Comparison of ENCODE assay signal across 26 mouse cellular contexts in the genomic region with DNA sequence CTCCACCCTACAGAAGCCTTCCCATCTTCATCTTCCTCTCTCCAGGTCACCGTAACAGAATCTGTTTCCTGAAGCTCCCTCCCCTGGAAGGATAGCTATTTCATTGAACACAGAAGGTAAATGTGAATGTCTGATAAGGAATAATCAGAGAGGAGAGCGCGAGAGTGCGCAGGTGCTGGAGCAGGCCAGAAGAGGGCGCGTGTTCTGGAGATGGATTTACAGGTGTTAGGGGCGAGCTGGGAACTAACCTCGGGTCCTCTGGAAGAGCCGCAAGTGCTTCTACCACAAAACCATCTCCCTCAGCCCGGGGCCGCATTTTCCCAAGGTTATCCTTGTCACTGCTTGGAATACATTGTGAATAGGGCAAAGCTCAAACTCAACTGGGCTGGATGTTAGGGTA.
A peak's percentile ranks its signal among the peaks of the same experiment; 100 is the strongest.
DNase-seq lines count a peak whose midpoint lies in the region; ATAC-seq and TF ChIP-seq lines count a peak whose summit lies in the region.
"Had no signal": no experiment of that assay in that cellular context is flagged by ENCODE, and none has a peak within 500 bp of the region (broad histone marks: within the 10 kb centered on the region; RNA-seq: fewer than 3 reads in every experiment).

No protein-coding gene starts in this region.

- intact Hi-C loops in heart, postnatal 25 days (cut with DNase I) = no loop called here

- DNase-seq in heart, postnatal 25 days (ENCODE audit: low spot score) = no peak
- peak; percentile 36 for DNase-seq in thymus, postnatal 4 days
- DNase-seq in thymus, postnatal 14 days = no peak
- no peak for DNase-seq in brain, embryonic 14.5 days (ENCODE audit: low read depth)
- DNase-seq in lung, postnatal 14 days = no peak
- DNase-seq: adrenal gland, adult 2 months; cerebellum, adult 18-20 months; cerebellum, postnatal 14 days; gastrocnemius, postnatal 36 days; heart, adult 2 months; kidney, adult 11 months; kidney, postnatal 36 days; layer of hippocampus, postnatal 36 days; lung, adult 2 months; lung, postnatal 36 days; right cerebral cortex, adult 18-20 months; thymus, adult 18-20 months had no signal

- peaks cover 47% of the 10 kb centered on the region for H3K27me3 ChIP-seq in heart, embryonic 13.5 days (replicated peaks)
- peaks cover 14% of the 10 kb centered on the region for H3K27me3 ChIP-seq in midbrain, embryonic 16.5 days (ENCODE audit: control insufficient read depth, insufficient read depth, low read depth, low read length)

- H3K27ac ChIP-seq in heart, embryonic 13.5 days (replicated peaks) = no peak overlapping the region
- no peak overlapping the region for H3K27ac ChIP-seq in midbrain, embryonic 16.5 days (ENCODE audit: low read length)
- H3K27ac ChIP-seq: forebrain, embryonic 15.5 days; heart, adult 2 months; kidney, embryonic 15.5 days; midbrain, embryonic 15.5 days; neural tube, embryonic 15.5 days; stomach, embryonic 15.5 days had no signal

- TF ChIP-seq CTCF in brain, embryonic 14.5 days (IDR thresholded peaks at IDR 0.05; ENCODE audit: borderline replicate concordance, extremely low read depth, insufficient read depth, insufficient read length) = peak; percentile 28; the same call in 1 of the 2 replicates

- no peak overlapping the region for H3K4me3 ChIP-seq in heart, embryonic 13.5 days
- H3K4me3 ChIP-seq in midbrain, embryonic 16.5 days (ENCODE audit: low read depth, low read length) = no peak overlapping the region
- H3K4me3 ChIP-seq: forebrain, embryonic 15.5 days; heart, adult 2 months; kidney, embryonic 15.5 days; limb, embryonic 12.5 days; midbrain, embryonic 15.5 days; neural tube, embryonic 15.5 days; stomach, embryonic 15.5 days had no signal

- peaks cover 9% of the 10 kb centered on the region; the same call in 1 of the 2 replicates for H3K4me1 ChIP-seq in heart, embryonic 13.5 days
- peaks cover 3% of the 10 kb centered on the region; the same call in 1 of the 2 replicates for H3K4me1 ChIP-seq in midbrain, embryonic 16.5 days (ENCODE audit: control insufficient read depth, insufficient read depth, low read length)
- H3K4me1 ChIP-seq: stomach, embryonic 15.5 days had no signal

- 0 out of 2 replicates have a peak overlapping the region, but pooled peaks have one; percentile 32 for H3K4me2 ChIP-seq in heart, embryonic 13.5 days
- no peak overlapping the region for H3K4me2 ChIP-seq in midbrain, embryonic 16.5 days (ENCODE audit: low read length)
- H3K4me2 ChIP-seq: forebrain, embryonic 15.5 days; midbrain, embryonic 15.5 days; neural tube, embryonic 15.5 days; stomach, embryonic 15.5 days had no signal

- WGBS in heart, embryonic 13.5 days = 47% methylated on average over 11 of the region's 11 CpGs
- 64% methylated on average over 11 of the region's 11 CpGs for WGBS in midbrain, embryonic 16.5 days

- no peak overlapping the region for H3K9ac ChIP-seq in heart, embryonic 13.5 days
- H3K9ac ChIP-seq in midbrain, embryonic 16.5 days (ENCODE audit: low read depth, low read length) = no peak overlapping the region
- H3K9ac ChIP-seq: forebrain, embryonic 15.5 days; kidney, embryonic 15.5 days; limb, embryonic 12.5 days; midbrain, embryonic 15.5 days; neural tube, embryonic 15.5 days; stomach, embryonic 15.5 days had no signal

- 0 out of 2 replicates have a peak, but pooled peaks cover 4% of the 10 kb centered on the region for H3K9me3 ChIP-seq in heart, embryonic 13.5 days
- H3K9me3 ChIP-seq in midbrain, embryonic 16.5 days (replicated peaks; ENCODE audit: control insufficient read depth, low read length, poor library complexity, severe bottlenecking) = no peaks in the 10 kb centered on the region
- H3K9me3 ChIP-seq: forebrain, embryonic 15.5 days; kidney, embryonic 15.5 days; midbrain, embryonic 15.5 days; neural tube, embryonic 15.5 days; stomach, embryonic 15.5 days had no signal

- H3K36me3 ChIP-seq in heart, embryonic 13.5 days = no peaks in the 10 kb centered on the region
- no peaks in the 10 kb centered on the region for H3K36me3 ChIP-seq in midbrain, embryonic 16.5 days (ENCODE audit: control insufficient read depth, insufficient read depth, low read length)
- H3K36me3 ChIP-seq: forebrain, embryonic 15.5 days; kidney, embryonic 15.5 days; limb, embryonic 12.5 days; midbrain, embryonic 15.5 days; neural tube, embryonic 15.5 days; stomach, embryonic 15.5 days had no signal

- TF ChIP-seq POLR2A in brain, embryonic 14.5 days (IDR thresholded peaks at IDR 0.05; ENCODE audit: borderline replicate concordance, extremely low read depth, insufficient read depth, insufficient read length, poor library complexity, severe bottlenecking) = no peak

- no peak for ATAC-seq in heart, embryonic 13.5 days (ENCODE audit: extremely low read depth, insufficient number of reproducible peaks, low FRiP score, low TSS enrichment)
- no peak for ATAC-seq in midbrain, embryonic 16.5 days
- ATAC-seq: forebrain, embryonic 15.5 days; hindbrain, embryonic 16.5 days; midbrain, embryonic 15.5 days had no signal
